Mouse (Mus musculus) megakaryocyte, embryonic 14.5 days (primary cell): ENCODE results near the gene Eif2d.

Source experiments
- FLI1 ChIP-seq: IDR thresholded peaks from 2 replicates; pipeline ENCODE4 v1.6.1; 2012; ENCODE audit warnings: low read length, inconsistent platforms, mixed read lengths
- GATA1 ChIP-seq: IDR thresholded peaks from 3 replicates; pipeline ENCODE4 v1.6.1; 2012; ENCODE audit warnings: mixed read lengths, low read length, inconsistent platforms, borderline replicate concordance

- TF ChIP-seq GATA1 (no peak), FLI1 (no peak)
Observed at GRCm38 (mm10) chr1:131103776-131104424, 49.1 kb upstream of the Eif2d start.
